Comparison of ENCODE assay signal across 11 mouse cellular contexts in the genomic region with DNA sequence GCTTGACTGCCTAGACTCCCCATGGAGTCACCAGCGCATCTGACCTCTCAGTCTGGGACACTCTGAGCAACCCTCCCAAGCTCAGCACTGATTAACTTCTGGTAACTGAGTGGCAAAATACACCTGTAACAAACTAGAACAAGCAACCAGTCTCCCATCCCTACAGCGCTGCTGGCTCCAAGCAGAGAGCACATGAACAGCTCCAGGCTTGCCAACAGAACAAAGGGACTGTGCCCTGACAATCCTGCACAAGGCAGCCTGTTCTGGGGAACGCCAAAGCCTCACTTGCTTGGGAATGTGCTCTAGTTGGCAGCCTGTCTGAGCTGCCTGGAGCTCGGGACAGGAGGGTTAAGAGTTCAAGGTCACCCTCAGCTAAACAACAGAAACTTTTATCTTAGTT. TPM values are rescaled to one million over a fixed set of nuclear protein-coding genes. Genes with fewer than 3 reads are reported as not detected.
DNase-seq lines count a peak whose midpoint lies in the region; ATAC-seq and TF ChIP-seq lines count a peak whose summit lies in the region.
"Had no signal": no experiment of that assay in that cellular context is flagged by ENCODE, and none has a peak within 500 bp of the region (broad histone marks: within the 10 kb centered on the region; RNA-seq: fewer than 3 reads in every experiment).

No protein-coding gene starts in this region.

- peaks cover 45% of the 10 kb centered on the region for H3K36me3 ChIP-seq in kidney, embryonic 14.5 days (ENCODE audit: control insufficient read depth, insufficient read depth, low read length)
- peaks cover 68% of the 10 kb centered on the region for H3K36me3 ChIP-seq in heart, embryonic 13.5 days
- peaks cover 56% of the 10 kb centered on the region for H3K36me3 ChIP-seq in hindbrain, embryonic 14.5 days (replicated peaks; ENCODE audit: control insufficient read depth, insufficient read depth)

- TF ChIP-seq CTCF in cerebellum, adult 2 months (IDR thresholded peaks at IDR 0.05; ENCODE audit: borderline replicate concordance, insufficient read depth, low read depth, low read length) = no peak

- no peaks in the 10 kb centered on the region for H3K27me3 ChIP-seq in kidney, embryonic 14.5 days (ENCODE audit: control insufficient read depth, insufficient read depth, low read length)
- H3K27me3 ChIP-seq in heart, embryonic 13.5 days (replicated peaks) = no peaks in the 10 kb centered on the region
- no peaks in the 10 kb centered on the region for H3K27me3 ChIP-seq in cerebellum, adult 2 months (ENCODE audit: control insufficient read depth, insufficient read depth, low read length)
- no peaks in the 10 kb centered on the region for H3K27me3 ChIP-seq in hindbrain, embryonic 14.5 days (ENCODE audit: control insufficient read depth, insufficient read depth, low read length)

- no peak for TF ChIP-seq POLR2A in cerebellum, adult 2 months (IDR thresholded peaks at IDR 0.05; ENCODE audit: borderline replicate concordance, insufficient read depth, low read length)

- no peak for ATAC-seq in kidney, embryonic 14.5 days (ENCODE audit: low FRiP score, low TSS enrichment)
- ATAC-seq in heart, embryonic 13.5 days (ENCODE audit: extremely low read depth, insufficient number of reproducible peaks, low FRiP score, low TSS enrichment) = no peak
- no peak for ATAC-seq in erythroblast, adult 5-6 weeks (replicated peaks; ENCODE audit: low FRiP score, poor library complexity, severe bottlenecking)
- ATAC-seq in hindbrain, embryonic 14.5 days (ENCODE audit: low FRiP score) = no peak; the same call in 1 of the 2 replicates
- ATAC-seq: activated CD4-positive, CD25-positive, alpha-beta regulatory T cell, adult 4 months had no signal

- H3K4me2 ChIP-seq in kidney, embryonic 14.5 days (replicated peaks; ENCODE audit: low read depth, low read length) = no peak overlapping the region
- no peak overlapping the region for H3K4me2 ChIP-seq in heart, embryonic 13.5 days
- H3K4me2 ChIP-seq in hindbrain, embryonic 14.5 days (replicated peaks) = no peak overlapping the region

- no peak overlapping the region for H3K9ac ChIP-seq in kidney, embryonic 14.5 days (ENCODE audit: low read depth, low read length)
- H3K9ac ChIP-seq in heart, embryonic 13.5 days = 0 out of 2 replicates have a peak overlapping the region, but pooled peaks have one; percentile 50
- no peak overlapping the region for H3K9ac ChIP-seq in hindbrain, embryonic 14.5 days

- WGBS in kidney, embryonic 14.5 days = 82% methylated on average over 4 of the region's 4 CpGs
- 56% methylated on average over 4 of the region's 4 CpGs for WGBS in heart, embryonic 13.5 days
- WGBS in cerebellum, adult 2 months = 58% methylated on average over 4 of the region's 4 CpGs
- 82% methylated on average over 4 of the region's 4 CpGs for WGBS in hindbrain, embryonic 14.5 days

- no peaks in the 10 kb centered on the region for H3K9me3 ChIP-seq in kidney, embryonic 14.5 days (ENCODE audit: control insufficient read depth, low read length)
- H3K9me3 ChIP-seq in heart, embryonic 13.5 days = no peaks in the 10 kb centered on the region
- no peaks in the 10 kb centered on the region for H3K9me3 ChIP-seq in hindbrain, embryonic 14.5 days (ENCODE audit: control insufficient read depth, low read length)

- no peak overlapping the region for H3K4me3 ChIP-seq in kidney, embryonic 14.5 days (ENCODE audit: low read length)
- H3K4me3 ChIP-seq in heart, embryonic 13.5 days = no peak overlapping the region
- H3K4me3 ChIP-seq in cerebellum, adult 2 months (replicated peaks; ENCODE audit: insufficient read depth, low read depth, low read length) = no peak overlapping the region
- no peak overlapping the region for H3K4me3 ChIP-seq in hindbrain, embryonic 14.5 days (replicated peaks; ENCODE audit: low read length)

- H3K4me1 ChIP-seq in kidney, embryonic 14.5 days (ENCODE audit: control insufficient read depth, insufficient read depth, low read length) = no peaks in the 10 kb centered on the region
- H3K4me1 ChIP-seq in heart, embryonic 13.5 days = peaks cover 30% of the 10 kb centered on the region
- H3K4me1 ChIP-seq in cerebellum, adult 2 months (ENCODE audit: control insufficient read depth, insufficient read depth, low read length) = peaks cover 10% of the 10 kb centered on the region
- no peaks in the 10 kb centered on the region for H3K4me1 ChIP-seq in hindbrain, embryonic 14.5 days (replicated peaks; ENCODE audit: control insufficient read depth, insufficient read depth, low read length)

- no peak overlapping the region for H3K27ac ChIP-seq in kidney, embryonic 14.5 days (ENCODE audit: low read depth, low read length)
- peak overlapping the region; percentile 78 for H3K27ac ChIP-seq in heart, embryonic 13.5 days (replicated peaks)
- H3K27ac ChIP-seq in cerebellum, adult 2 months (ENCODE audit: insufficient read depth, low read length) = no peak overlapping the region
- H3K27ac ChIP-seq in hindbrain, embryonic 14.5 days = no peak overlapping the region

- DNase-seq in kidney, adult 11 months = peak; percentile 94
- DNase-seq in adrenal gland, postnatal 10 days = peak; percentile 59
- DNase-seq in kidney, postnatal 10 days = peak; percentile 65
- no peak for DNase-seq in cerebellum, adult 2 months
- no peak for DNase-seq in hindbrain, embryonic 14.5 days (ENCODE audit: low spot score)
- DNase-seq: lung, adult 18-20 months; thymus, postnatal 25 days had no signal

RNA-seq across cellular contexts. Expression of a gene that starts 14.2 kb away (rescaled TPM):
- 17.7 and 22.3 TPM in 2 replicates for polyA plus RNA-seq in kidney, embryonic 14.5 days (2014; fragmentation: Nextera tagmentation; extraction: Ambion mirVana)
- 100 to 1,000 TPM; 140 to 156 TPM for total RNA-seq in adrenal gland, postnatal 10 days (2021)
- polyA plus RNA-seq in heart, embryonic 13.5 days (2015; fragmentation: Nextera tagmentation; extraction: Ambion mirVana) = 37.4 and 40.2 TPM in 2 replicates
- total RNA-seq in erythroblast, adult 5-6 weeks (2015; ENCODE audit: low replicate concordance) = 0.21 and 0.58 TPM in 2 replicates
- 0.09 and 0.14 TPM in 2 replicates for total RNA-seq in erythroblast, adult 5-6 weeks (2017; ENCODE audit: low replicate concordance)
- 7.4 and 7.5 TPM in 2 replicates for polyA plus RNA-seq in cerebellum, adult 2 months (2012; rRNA removed)
- 5.6 and 6.6 TPM in 2 replicates for polyA plus RNA-seq in hindbrain, embryonic 14.5 days (2014; fragmentation: Nextera tagmentation; extraction: Ambion mirVana)

RNA-seq across cellular contexts. Expression of a gene that starts 35.7 kb away (rescaled TPM):
- 203 and 216 TPM in 2 replicates for polyA plus RNA-seq in kidney, embryonic 14.5 days (2014; fragmentation: Nextera tagmentation; extraction: Ambion mirVana)
- 100 to 1,000 TPM; 198 to 201 TPM for total RNA-seq in adrenal gland, postnatal 10 days (2021)
- polyA plus RNA-seq in heart, embryonic 13.5 days (2015; fragmentation: Nextera tagmentation; extraction: Ambion mirVana) = 107 and 116 TPM in 2 replicates
- 14.6 and 17.3 TPM in 2 replicates for total RNA-seq in erythroblast, adult 5-6 weeks (2015; ENCODE audit: low replicate concordance)
- total RNA-seq in erythroblast, adult 5-6 weeks (2017; ENCODE audit: low replicate concordance) = 60.2 and 75.8 TPM in 2 replicates
- polyA plus RNA-seq in cerebellum, adult 2 months (2012; rRNA removed) = 104 and 108 TPM in 2 replicates
- 113 and 114 TPM in 2 replicates for polyA plus RNA-seq in hindbrain, embryonic 14.5 days (2014; fragmentation: Nextera tagmentation; extraction: Ambion mirVana)

RNA-seq across cellular contexts. Expression of a gene that starts 59.3 kb away (rescaled TPM):
- 811 and 907 TPM in 2 replicates for polyA plus RNA-seq in kidney, embryonic 14.5 days (2014; fragmentation: Nextera tagmentation; extraction: Ambion mirVana)
- total RNA-seq in adrenal gland, postnatal 10 days (2021) = 100 to 1,000 TPM; 187 to 228 TPM
- 667 and 720 TPM in 2 replicates for polyA plus RNA-seq in heart, embryonic 13.5 days (2015; fragmentation: Nextera tagmentation; extraction: Ambion mirVana)
- 36.8 and 50.1 TPM in 2 replicates for total RNA-seq in erythroblast, adult 5-6 weeks (2015; ENCODE audit: low replicate concordance)
- total RNA-seq in erythroblast, adult 5-6 weeks (2017; ENCODE audit: low replicate concordance) = 7.5 and 11.2 TPM in 2 replicates
- polyA plus RNA-seq in cerebellum, adult 2 months (2012; rRNA removed) = 870 and 931 TPM in 2 replicates
- polyA plus RNA-seq in hindbrain, embryonic 14.5 days (2014; fragmentation: Nextera tagmentation; extraction: Ambion mirVana) = 1,554 and 1,615 TPM in 2 replicates

Comparison
In these comparisons a context has a peak if more than half of its experiments do, and no peak if none do; other contexts are left out.
1. DNase-seq: peak in kidney, adult 11 months (single experiment), adrenal gland, postnatal 10 days (single experiment) and kidney, postnatal 10 days (single experiment); none in cerebellum, adult 2 months (0 of 2) and hindbrain, embryonic 14.5 days (single experiment).